Mouse (Mus musculus) forebrain, embryonic 13.5 days (tissue): Measurements from ENCODE around the gene Tbc1d22a. TPM values are rescaled to one million over a fixed set of nuclear protein-coding genes. Genes with fewer than 3 reads are reported as not detected.

Source experiments
- ATAC-seq: fragments of 200-750 bp; cut with Nextera tagmentation; 2 replicates; pipeline ENCODE4 v1.8.0; 2017
- H3K27ac ChIP-seq: fragments of 300-500 bp; sonication (generic); 2 replicates; pipeline ENCODE4 v1.5.1; 2015; ENCODE audit warnings: inconsistent platforms, mild to moderate bottlenecking, moderate library complexity
- H3K27me3 ChIP-seq: fragments of 300-500 bp; sonication (generic); 2 replicates; pipeline ENCODE4 v1.6.1; 2015; ENCODE audit warnings: mild to moderate bottlenecking, inconsistent platforms
- H3K36me3 ChIP-seq: fragments of 300-500 bp; sonication (generic); 2 replicates; pipeline ENCODE4 v1.6.1; 2015; ENCODE audit warnings: mild to moderate bottlenecking, inconsistent platforms; ENCODE audit not compliant: poor library complexity, severe bottlenecking
- H3K4me1 ChIP-seq: fragments of 300-500 bp; sonication (generic); 2 replicates; pipeline ENCODE4 v1.6.1; 2015; ENCODE audit warnings: inconsistent platforms
- H3K4me2 ChIP-seq: fragments of 300-500 bp; sonication (generic); 2 replicates; pipeline ENCODE4 v1.6.1; 2015; ENCODE audit warnings: inconsistent platforms, mild to moderate bottlenecking, moderate library complexity
- H3K4me3 ChIP-seq: fragments of 300-500 bp; sonication (generic); 2 replicates; pipeline ENCODE4 v1.5.1; 2015; ENCODE audit warnings: mild to moderate bottlenecking, inconsistent platforms
- H3K9ac ChIP-seq: fragments of 300-500 bp; sonication (generic); 2 replicates; pipeline ENCODE4 v1.6.1; 2015; ENCODE audit warnings: mild to moderate bottlenecking, inconsistent platforms
- H3K9me3 ChIP-seq: fragments of 300-500 bp; sonication (generic); replicated peaks from 2 replicates; pipeline ENCODE4 v1.6.1; 2016; ENCODE audit warnings: inconsistent platforms
- WGBS: fragments of 180-500 bp; shearing (Covaris S2); methylation state at CpG from one replicate; pipeline ENCODE4 v1.1.7; 2015; 5-methylcytosine and 5-hydroxymethylcytosine counted together
- polyA plus RNA-seq: library from polyadenylated mRNA; unstranded; fragments of >200 nt; fragmentation: Nextera tagmentation; extraction: Ambion mirVana; gene quantifications from 2 replicates; pipeline ENCODE4 v1.2.1, GENCODE M21; 2015

Tbc1d22a gene
- polyA plus RNA-seq, 1 experiment from 2014 or later, result 10.1 TPM

DNA sequence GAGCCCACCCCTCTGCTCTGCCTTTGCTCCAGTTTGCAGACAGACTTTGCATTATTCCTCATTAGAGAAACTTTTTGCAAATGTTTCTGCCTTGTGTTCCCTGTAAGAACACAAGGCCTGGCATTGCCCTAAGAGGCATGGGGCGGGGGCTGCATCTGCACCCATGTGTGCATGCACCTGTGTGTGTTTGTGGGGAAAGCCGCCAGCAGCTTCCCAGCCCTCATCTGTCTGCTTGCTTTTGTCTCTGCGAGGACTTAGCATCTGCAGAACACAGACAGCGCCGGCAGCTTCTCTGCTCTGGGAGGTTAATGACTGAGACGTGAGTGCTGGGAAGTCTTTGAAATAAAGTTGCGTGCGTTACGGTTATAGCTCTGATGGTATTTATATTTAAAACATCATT, 120.5 kb downstream of the Tbc1d22a start:
- Histone ChIP-seq H3K4me3 (no peak overlapping the region), H3K36me3 (no peaks in the 10 kb centered on the region), H3K9me3 (no peaks in the 10 kb centered on the region), H3K27me3 (peaks cover 3% of the 10 kb centered on the region; the same call in 1 of the 2 replicates), H3K4me1 (peaks cover 50% of the 10 kb centered on the region), H3K9ac (no peak overlapping the region), H3K27ac (peak overlapping the region; percentile 51; the same call in 1 of the 2 replicates), H3K4me2 (no peak overlapping the region)
- WGBS, result 66% methylated on average over 9 of the region's 9 CpGs
- no peak for ATAC-seq

DNA sequence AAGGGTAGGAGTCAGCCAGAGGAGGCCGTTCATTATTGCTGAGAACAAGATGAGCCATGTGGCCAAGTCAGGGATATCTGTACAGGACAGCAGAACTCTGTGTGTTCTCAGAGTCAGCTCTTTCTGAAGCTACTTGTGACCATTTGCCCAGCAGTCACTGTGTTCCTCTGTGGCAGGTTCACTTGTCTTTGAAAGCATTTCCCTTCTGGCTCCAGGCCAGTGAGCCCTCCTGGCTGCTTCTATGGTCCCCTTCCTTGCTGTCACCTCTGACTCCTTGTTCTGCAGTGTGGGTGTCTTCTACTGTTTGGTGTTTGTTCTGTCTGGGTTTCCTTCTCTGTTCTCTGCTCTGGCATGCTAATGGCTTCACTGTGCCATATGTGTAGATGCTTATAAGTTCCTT, 121.5 kb downstream of the Tbc1d22a start:
- H3K4me3 ChIP-seq, result no peak overlapping the region
- WGBS, result 81% methylated on average over 1 of the region's 1 CpGs
- H3K4me2 ChIP-seq, result no peak overlapping the region
- peaks cover 3% of the 10 kb centered on the region; the same call in 1 of the 2 replicates for H3K27me3 ChIP-seq
- no peaks in the 10 kb centered on the region for H3K9me3 ChIP-seq
- no peaks in the 10 kb centered on the region for H3K36me3 ChIP-seq
- no peak overlapping the region for H3K9ac ChIP-seq
- H3K4me1 ChIP-seq, result peaks cover 40% of the 10 kb centered on the region
- no peak for ATAC-seq
- no peak overlapping the region for H3K27ac ChIP-seq

DNA sequence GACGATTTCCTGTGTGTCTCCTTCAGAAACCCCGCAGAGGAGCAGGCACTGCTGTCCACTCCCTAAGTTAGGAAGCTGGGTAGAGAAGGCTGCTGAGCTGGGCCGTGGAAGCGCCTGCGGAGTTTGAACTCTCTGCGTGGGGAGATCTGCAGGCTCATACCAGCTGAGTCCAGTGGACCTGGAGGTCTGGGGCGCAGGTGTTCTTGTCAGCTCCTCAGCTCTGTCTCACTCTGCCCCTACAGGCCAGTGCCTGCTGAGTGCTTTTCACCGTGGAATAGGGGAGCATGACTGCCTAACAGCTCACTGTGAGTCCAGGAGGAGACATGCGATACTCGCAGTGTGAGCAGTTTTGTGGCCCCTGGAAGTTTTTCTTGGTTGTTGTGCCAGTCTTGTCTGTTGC, 123.5 kb downstream of the Tbc1d22a start:
- ATAC-seq, result no peak
- Histone ChIP-seq H3K9ac (no peak overlapping the region), H3K36me3 (no peaks in the 10 kb centered on the region), H3K27ac (no peak overlapping the region), H3K9me3 (no peaks in the 10 kb centered on the region), H3K4me1 (peaks cover 23% of the 10 kb centered on the region), H3K4me2 (no peak overlapping the region), H3K27me3 (peaks cover 3% of the 10 kb centered on the region; the same call in 1 of the 2 replicates), H3K4me3 (no peak overlapping the region)
- WGBS, result 84% methylated on average over 10 of the region's 10 CpGs

DNA sequence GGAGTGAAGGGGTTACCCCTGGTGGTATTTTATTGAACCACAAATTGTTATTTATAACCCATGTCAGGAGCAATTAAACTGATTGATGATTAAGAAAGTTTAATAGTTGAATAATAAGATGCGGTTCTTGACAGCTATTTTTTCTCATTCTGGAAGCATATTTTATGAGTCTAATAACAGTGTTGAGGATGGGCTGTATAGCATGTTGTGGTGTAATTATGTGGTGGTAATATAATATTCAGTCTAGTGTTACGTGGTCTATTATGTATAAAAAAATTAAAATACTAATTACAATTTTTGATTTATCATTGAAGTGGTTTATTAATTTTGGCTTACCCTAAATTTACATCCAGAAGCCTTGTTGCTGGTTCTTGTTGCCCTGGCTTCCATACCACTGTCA, 125.5 kb downstream of the Tbc1d22a start:
- H3K4me2 ChIP-seq, result no peak overlapping the region
- H3K9me3 ChIP-seq, result no peaks in the 10 kb centered on the region
- no peak overlapping the region for H3K4me3 ChIP-seq
- WGBS, result 82% methylated on average over 2 of the region's 2 CpGs
- peaks cover 29% of the 10 kb centered on the region for H3K4me1 ChIP-seq
- H3K27ac ChIP-seq, result no peak overlapping the region
- peaks cover 3% of the 10 kb centered on the region; the same call in 1 of the 2 replicates for H3K27me3 ChIP-seq
- H3K36me3 ChIP-seq, result no peaks in the 10 kb centered on the region
- H3K9ac ChIP-seq, result no peak overlapping the region
- ATAC-seq, result no peak

DNA sequence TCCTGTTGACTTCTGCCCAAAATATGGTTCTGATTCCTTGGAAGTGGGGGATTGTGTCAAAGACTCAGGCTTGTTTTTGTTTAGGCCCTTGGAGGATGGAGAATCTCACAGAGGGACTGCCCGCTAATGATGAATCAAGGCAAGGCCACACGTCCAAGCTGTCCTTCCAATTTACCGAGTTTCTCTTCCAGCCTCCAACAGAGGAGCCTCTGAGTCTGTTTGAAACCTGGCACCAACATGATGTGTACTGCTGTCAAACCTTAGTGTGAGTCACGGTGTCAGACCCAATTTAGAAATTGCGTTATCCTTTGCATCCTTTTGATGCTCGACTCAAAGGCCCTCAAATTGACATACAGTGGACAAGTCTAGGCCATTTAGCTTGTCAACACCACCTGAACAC, 126.5 kb downstream of the Tbc1d22a start:
- H3K36me3 ChIP-seq, result no peaks in the 10 kb centered on the region
- peaks cover 3% of the 10 kb centered on the region; the same call in 1 of the 2 replicates for H3K27me3 ChIP-seq
- H3K4me2 ChIP-seq, result no peak overlapping the region
- H3K9me3 ChIP-seq, result no peaks in the 10 kb centered on the region
- H3K4me3 ChIP-seq, result no peak overlapping the region
- H3K27ac ChIP-seq, result no peak overlapping the region
- peaks cover 34% of the 10 kb centered on the region for H3K4me1 ChIP-seq
- no peak for ATAC-seq
- WGBS, result 72% methylated on average over 6 of the region's 6 CpGs
- no peak overlapping the region for H3K9ac ChIP-seq

DNA sequence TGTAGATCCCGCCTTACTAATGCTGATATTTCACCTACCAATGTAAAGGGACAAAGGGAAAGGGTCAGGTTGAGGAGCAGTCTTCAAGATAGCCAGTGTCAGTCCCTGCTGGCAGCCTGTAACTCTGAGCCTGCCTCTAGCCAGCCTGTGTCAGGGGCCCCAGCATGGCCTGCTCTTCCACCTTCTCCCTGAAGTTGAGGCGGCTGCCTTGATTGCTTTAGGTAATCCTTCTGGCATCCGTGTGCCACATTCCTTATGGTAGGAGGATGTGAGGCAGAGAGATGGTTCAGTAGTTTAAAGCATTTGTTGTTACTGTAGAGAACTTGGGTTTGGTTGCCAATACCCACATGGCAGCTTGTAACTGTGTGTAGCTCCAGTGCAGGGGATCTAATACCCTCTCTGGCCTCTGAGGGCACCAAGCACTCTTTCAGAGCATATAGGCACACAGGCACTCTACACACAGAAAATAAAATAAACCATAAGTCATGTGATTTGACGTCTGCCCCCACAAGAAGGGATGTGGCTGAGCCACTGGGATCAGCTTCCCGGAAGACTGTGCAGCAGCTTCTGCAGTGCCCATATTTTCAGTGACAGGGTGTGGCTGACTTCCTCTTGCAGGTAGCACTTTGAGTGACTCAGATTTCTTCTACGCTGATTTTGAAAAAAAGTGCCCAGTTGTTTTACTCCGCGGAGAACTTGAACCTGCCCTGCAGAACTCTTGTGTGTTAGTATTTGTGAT, 128.5 kb downstream of the Tbc1d22a start:
- peaks cover 3% of the 10 kb centered on the region; the same call in 1 of the 2 replicates for H3K27me3 ChIP-seq
- no peak overlapping the region for H3K4me2 ChIP-seq
- no peak overlapping the region for H3K9ac ChIP-seq
- no peak overlapping the region for H3K4me3 ChIP-seq
- H3K9me3 ChIP-seq, result no peaks in the 10 kb centered on the region
- no peak for ATAC-seq
- no peak overlapping the region for H3K27ac ChIP-seq
- H3K36me3 ChIP-seq, result no peaks in the 10 kb centered on the region
- peaks cover 49% of the 10 kb centered on the region for H3K4me1 ChIP-seq
- 91% methylated on average over 8 of the region's 8 CpGs for WGBS

DNA sequence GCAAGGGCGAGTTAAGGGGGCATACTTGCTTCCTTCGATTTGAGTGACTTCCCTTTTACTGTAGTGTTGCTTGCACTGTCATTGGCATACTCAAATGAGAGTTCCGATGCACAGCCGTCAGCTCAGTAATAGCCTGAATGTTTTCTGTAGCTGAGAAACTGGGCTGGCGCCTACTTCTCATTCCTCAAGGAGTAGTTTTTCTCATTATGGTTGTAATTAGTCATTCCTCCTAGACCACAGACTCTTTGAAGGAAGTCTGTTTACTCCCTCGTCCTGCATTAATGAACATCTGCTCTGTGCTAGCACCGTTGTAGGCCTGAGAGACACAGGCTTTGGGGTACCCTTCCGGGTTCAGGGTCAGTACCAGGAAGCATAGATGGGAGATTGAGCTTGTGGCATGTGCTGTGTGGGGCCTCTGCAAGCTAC, 130.7 kb downstream of the Tbc1d22a start:
- Histone ChIP-seq H3K9me3 (no peaks in the 10 kb centered on the region), H3K27me3 (no peaks in the 10 kb centered on the region), H3K4me1 (peaks cover 56% of the 10 kb centered on the region), H3K4me2 (no peak overlapping the region), H3K36me3 (no peaks in the 10 kb centered on the region), H3K4me3 (no peak overlapping the region), H3K27ac (peak overlapping the region; percentile 76), H3K9ac (no peak overlapping the region)
- ATAC-seq, result peak; percentile 71
- 22% methylated on average over 8 of the region's 8 CpGs for WGBS

DNA sequence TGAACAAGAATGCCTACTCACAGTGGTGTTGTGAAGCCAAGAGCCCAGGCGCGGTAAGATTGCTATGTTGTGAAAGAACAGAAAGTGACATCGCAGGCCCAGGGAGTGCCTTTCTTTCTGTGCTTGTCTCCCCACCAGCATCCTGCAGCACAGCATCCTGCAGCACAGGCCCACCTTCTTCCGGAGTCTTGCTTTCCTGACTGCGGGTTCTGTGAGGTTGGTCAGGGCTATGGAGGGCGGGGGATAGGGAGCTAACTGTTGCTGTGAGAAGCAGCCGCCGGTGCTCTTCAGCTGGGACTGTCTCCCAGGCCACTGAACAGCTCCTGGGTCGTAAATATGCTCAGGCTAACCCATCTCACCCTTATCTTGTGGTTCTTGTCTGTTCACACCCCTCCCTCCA, 131.6 kb downstream of the Tbc1d22a start:
- Histone ChIP-seq H3K9me3 (no peaks in the 10 kb centered on the region), H3K36me3 (no peaks in the 10 kb centered on the region), H3K27ac (peak overlapping the region; percentile 61), H3K4me3 (no peak overlapping the region), H3K9ac (0 out of 2 replicates have a peak overlapping the region, but pooled peaks have one; percentile 8), H3K27me3 (no peaks in the 10 kb centered on the region), H3K4me1 (peaks cover 56% of the 10 kb centered on the region), H3K4me2 (no peak overlapping the region; the same call in 1 of the 2 replicates)
- 58% methylated on average over 9 of the region's 9 CpGs for WGBS
- ATAC-seq, result no peak

DNA sequence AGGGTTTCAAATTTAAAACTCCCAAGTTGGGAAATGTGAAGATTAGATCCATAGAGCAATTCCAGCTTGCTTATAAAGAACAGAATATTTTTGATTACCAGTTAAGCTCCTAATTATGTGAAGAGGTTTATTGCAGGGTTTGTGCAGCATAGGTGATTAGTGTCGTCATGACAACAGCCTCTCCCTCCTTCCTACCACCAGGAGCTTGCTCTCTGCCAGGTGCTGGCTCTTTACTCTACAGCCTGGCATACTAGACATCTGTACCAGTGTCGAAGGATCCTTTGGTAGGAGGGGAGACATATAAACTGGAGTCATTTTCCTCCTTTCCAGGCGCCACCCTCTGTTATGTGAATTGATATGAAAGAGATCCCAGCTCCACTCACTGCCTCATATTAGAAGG, 132.3 kb downstream of the Tbc1d22a start:
- WGBS, result 36% methylated on average over 3 of the region's 3 CpGs
- no peaks in the 10 kb centered on the region for H3K27me3 ChIP-seq
- H3K36me3 ChIP-seq, result no peaks in the 10 kb centered on the region
- H3K4me1 ChIP-seq, result peaks cover 56% of the 10 kb centered on the region
- H3K27ac ChIP-seq, result peak overlapping the region; percentile 61; the same call in 1 of the 2 replicates
- H3K9ac ChIP-seq, result no peak overlapping the region
- H3K4me3 ChIP-seq, result no peak overlapping the region
- no peak overlapping the region for H3K4me2 ChIP-seq
- no peaks in the 10 kb centered on the region for H3K9me3 ChIP-seq
- peak; percentile 78 for ATAC-seq

DNA sequence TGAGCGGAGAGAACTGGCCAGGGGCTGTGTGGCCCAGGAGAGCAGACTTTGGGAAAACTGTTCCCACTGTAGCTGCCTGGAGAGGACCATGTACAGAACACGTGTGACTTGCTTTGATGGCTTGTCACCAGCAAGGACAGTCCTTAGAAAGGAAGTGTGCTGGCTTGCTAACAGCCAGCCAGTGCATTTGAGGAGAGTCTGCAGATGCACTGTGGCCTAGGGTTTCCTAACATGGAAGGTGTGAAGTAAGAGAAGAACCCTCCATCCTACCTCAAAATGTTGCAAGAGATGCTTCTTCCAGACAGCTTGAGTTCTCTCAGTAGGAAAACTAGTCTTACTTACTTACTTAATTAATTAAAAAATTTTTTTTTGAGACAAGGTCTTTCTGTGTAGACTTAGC, 140.7 kb downstream of the Tbc1d22a start:
- ATAC-seq, result no peak
- WGBS, result 92% methylated on average over 2 of the region's 2 CpGs
- Histone ChIP-seq H3K4me2 (no peak overlapping the region), H3K4me1 (0 out of 2 replicates have a peak, but pooled peaks cover 9% of the 10 kb centered on the region), H3K36me3 (no peaks in the 10 kb centered on the region), H3K9ac (no peak overlapping the region), H3K27me3 (no peaks in the 10 kb centered on the region), H3K4me3 (no peak overlapping the region), H3K9me3 (no peaks in the 10 kb centered on the region), H3K27ac (no peak overlapping the region)

DNA sequence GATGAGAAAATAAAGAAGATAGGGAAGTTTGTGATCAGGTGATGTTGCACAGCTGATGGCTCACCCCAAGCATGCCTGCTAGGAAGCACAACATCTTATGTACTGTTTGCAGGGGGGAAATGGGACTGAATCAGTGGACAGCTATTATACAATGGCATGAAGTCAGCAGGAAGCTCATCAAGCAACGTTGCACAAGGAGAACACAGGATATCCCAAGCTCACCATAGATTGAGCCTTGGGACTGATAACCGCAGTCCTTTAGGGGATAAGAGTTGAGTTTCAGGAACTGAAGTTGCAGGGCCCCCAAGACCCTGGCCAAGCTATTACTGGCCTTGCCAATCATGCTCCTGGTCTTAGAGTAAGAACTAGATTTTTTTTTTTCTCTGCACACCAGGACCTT, 141.6 kb downstream of the Tbc1d22a start:
- H3K4me3 ChIP-seq, result no peak overlapping the region
- no peak overlapping the region for H3K27ac ChIP-seq
- H3K4me1 ChIP-seq, result 0 out of 2 replicates have a peak, but pooled peaks cover 9% of the 10 kb centered on the region
- no peak overlapping the region for H3K9ac ChIP-seq
- H3K4me2 ChIP-seq, result no peak overlapping the region
- ATAC-seq, result no peak
- no peaks in the 10 kb centered on the region for H3K9me3 ChIP-seq
- no peaks in the 10 kb centered on the region for H3K27me3 ChIP-seq
- WGBS, result 81% methylated on average over 2 of the region's 2 CpGs
- no peaks in the 10 kb centered on the region for H3K36me3 ChIP-seq

DNA sequence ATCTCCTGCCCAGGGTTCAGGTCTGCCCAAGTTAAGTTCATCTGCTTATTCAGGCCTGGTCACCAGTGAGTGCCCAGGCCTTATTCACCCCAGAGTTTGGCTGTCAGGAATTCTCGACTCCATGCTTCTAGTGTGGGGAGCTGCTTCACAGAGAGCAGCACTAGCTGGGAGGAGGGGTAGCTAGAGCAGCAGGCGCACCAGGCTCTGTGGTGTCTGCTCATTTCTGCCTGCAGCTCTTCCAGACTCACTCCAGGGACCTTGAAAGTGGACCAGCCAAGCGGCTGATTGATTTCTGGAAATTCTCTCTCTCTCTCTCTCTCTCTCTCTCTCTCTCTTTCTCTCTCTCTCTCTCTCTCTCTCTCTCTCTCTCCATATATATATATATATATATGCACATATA, 146.1 kb downstream of the Tbc1d22a start:
- H3K4me3 ChIP-seq, result no peak overlapping the region
- no peak for ATAC-seq
- H3K9ac ChIP-seq, result no peak overlapping the region
- H3K4me2 ChIP-seq, result no peak overlapping the region
- H3K4me1 ChIP-seq, result peaks cover 44% of the 10 kb centered on the region
- no peaks in the 10 kb centered on the region for H3K36me3 ChIP-seq
- no peak overlapping the region for H3K27ac ChIP-seq
- WGBS, result 63% methylated on average over 3 of the region's 3 CpGs
- no peaks in the 10 kb centered on the region for H3K27me3 ChIP-seq
- no peaks in the 10 kb centered on the region for H3K9me3 ChIP-seq
